Mouse (Mus musculus): ENCODE measurements around the gene Grhl3. TPM values are rescaled to one million over a fixed set of nuclear protein-coding genes. Genes with fewer than 3 reads are reported as not detected.

The Grhl3 gene
- polyA plus RNA-seq, 1 experiment = not detected

GRCm38 (mm10) chr4:135499831-135500230 is 73.6 kb downstream of the Grhl3 start:
- Histone ChIP-seq H3K4me1 (peaks cover 71% of the 10 kb centered on the region), H3K4me3 (replicated peaks) (no peak overlapping the region), H3K9me3 (peaks cover 13% of the 10 kb centered on the region), H3K36me3 (replicated peaks; ENCODE audit: low read length) (peaks cover 39% of the 10 kb centered on the region), H3K27me3 (replicated peaks) (no peaks in the 10 kb centered on the region)
- TF ChIP-seq GATA1 (IDR thresholded peaks at IDR 0.05; ENCODE audit: borderline replicate concordance, low read length) = no peak
- no peak for TF ChIP-seq FLI1 (IDR thresholded peaks at IDR 0.05; ENCODE audit: low read length)

- peaks cover 33% of the 10 kb centered on the region for H3K36me3 ChIP-seq (replicated peaks; ENCODE audit: low read length)
- no peaks in the 10 kb centered on the region for H3K27me3 ChIP-seq (replicated peaks)
- peaks cover 13% of the 10 kb centered on the region for H3K9me3 ChIP-seq
- TF ChIP-seq FLI1 (IDR thresholded peaks at IDR 0.05; ENCODE audit: low read length) (no peak), GATA1 (IDR thresholded peaks at IDR 0.05; ENCODE audit: borderline replicate concordance, low read length) (no peak)
- H3K4me1 ChIP-seq = peaks cover 78% of the 10 kb centered on the region
- peak overlapping the region; percentile 54 for H3K4me3 ChIP-seq (replicated peaks)
These were observed 75.3 kb downstream of the Grhl3 start for GRCm38 (mm10) chr4:135498136-135498535.

GRCm38 (mm10) chr4:135495810-135496209 is 77.6 kb downstream of the Grhl3 start:
- TF ChIP-seq GATA1 (IDR thresholded peaks at IDR 0.05; ENCODE audit: borderline replicate concordance, low read length) (no peak), FLI1 (IDR thresholded peaks at IDR 0.05; ENCODE audit: low read length) (no peak)
- Histone ChIP-seq H3K27me3 (replicated peaks) (no peaks in the 10 kb centered on the region), H3K4me3 (replicated peaks) (peak overlapping the region; percentile 28), H3K4me1 (peaks cover 88% of the 10 kb centered on the region), H3K9me3 (peaks cover 9% of the 10 kb centered on the region), H3K36me3 (replicated peaks; ENCODE audit: low read length) (peaks cover 49% of the 10 kb centered on the region)

GRCm38 (mm10) chr4:135495397-135495791 is 78.0 kb downstream of the Grhl3 start:
- peaks cover 5% of the 10 kb centered on the region for H3K9me3 ChIP-seq
- H3K36me3 ChIP-seq (replicated peaks; ENCODE audit: low read length) = peaks cover 49% of the 10 kb centered on the region
- peaks cover 87% of the 10 kb centered on the region for H3K4me1 ChIP-seq
- peak overlapping the region; percentile 99 for H3K4me3 ChIP-seq (replicated peaks)
- no peak for TF ChIP-seq FLI1 (IDR thresholded peaks at IDR 0.05; ENCODE audit: low read length)
- TF ChIP-seq GATA1 (IDR thresholded peaks at IDR 0.05; ENCODE audit: borderline replicate concordance, low read length) = no peak
- H3K27me3 ChIP-seq (replicated peaks) = no peaks in the 10 kb centered on the region

- H3K9me3 ChIP-seq = no peaks in the 10 kb centered on the region
- TF ChIP-seq GATA1 (IDR thresholded peaks at IDR 0.05; ENCODE audit: borderline replicate concordance, low read length) (no peak), FLI1 (IDR thresholded peaks at IDR 0.05; ENCODE audit: low read length) (no peak)
These were observed 78.7 kb downstream of the Grhl3 start, which contains the start of the genes Stpg1 and Nipal3 for GRCm38 (mm10) chr4:135494521-135495396. Gene Stpg1, plus strand, starts transcription at chr4:135494790. Gene Nipal3, minus strand, starts transcription at chr4:135495038.

GRCm38 (mm10) chr4:135493691-135494520 is 79.5 kb downstream of the Grhl3 start:
- TF ChIP-seq GATA1 (IDR thresholded peaks at IDR 0.05; ENCODE audit: borderline replicate concordance, low read length) (no peak), FLI1 (IDR thresholded peaks at IDR 0.05; ENCODE audit: low read length) (no peak)

More at GRCm38 (mm10) chr4:135494521-135495396, 78.7 kb downstream of the Grhl3 start, which contains the start of the genes Stpg1 and Nipal3:
- H3K4me1 ChIP-seq = peaks cover 81% of the 10 kb centered on the region
- peak within 1 kb of the TSS; percentile 99 for H3K4me3 ChIP-seq (replicated peaks)
- no peaks in the 10 kb centered on the region for H3K27me3 ChIP-seq (replicated peaks)
- peaks cover 49% of the 10 kb centered on the region for H3K36me3 ChIP-seq (replicated peaks; ENCODE audit: low read length)

GRCm38 (mm10) chr4:135493271-135493670 is 80.2 kb downstream of the Grhl3 start:
- Histone ChIP-seq H3K9me3 (no peaks in the 10 kb centered on the region), H3K4me3 (replicated peaks) (peak overlapping the region; percentile 99), H3K27me3 (replicated peaks) (no peaks in the 10 kb centered on the region), H3K4me1 (peaks cover 77% of the 10 kb centered on the region), H3K36me3 (replicated peaks; ENCODE audit: low read length) (peaks cover 60% of the 10 kb centered on the region)
- no peak for TF ChIP-seq GATA1 (IDR thresholded peaks at IDR 0.05; ENCODE audit: borderline replicate concordance, low read length)
- no peak for TF ChIP-seq FLI1 (IDR thresholded peaks at IDR 0.05; ENCODE audit: low read length)

More at GRCm38 (mm10) chr4:135493691-135494520, 79.5 kb downstream of the Grhl3 start:
- no peaks in the 10 kb centered on the region for H3K27me3 ChIP-seq (replicated peaks)
- no peaks in the 10 kb centered on the region for H3K9me3 ChIP-seq
- H3K4me1 ChIP-seq = peaks cover 77% of the 10 kb centered on the region
- peaks cover 58% of the 10 kb centered on the region for H3K36me3 ChIP-seq (replicated peaks; ENCODE audit: low read length)
- H3K4me3 ChIP-seq (replicated peaks) = peak overlapping the region; percentile 99

Other genes starting within 250 kb of the Grhl3 start
- 207 and 466 TPM in 2 replicates for gene Srrm1, start 220.3 kb downstream of the Grhl3 start, polyA plus RNA-seq (2012; ENCODE audit: insufficient read depth, low replicate concordance)
- gene Ncmap, start 175.4 kb downstream of the Grhl3 start, polyA plus RNA-seq (2012; ENCODE audit: insufficient read depth, low replicate concordance) = 2.2 TPM in 1 of 2 replicates, not detected in the other
- gene Rcan3, start 139.8 kb downstream of the Grhl3 start, polyA plus RNA-seq (2012; ENCODE audit: insufficient read depth, low replicate concordance) = 1.6 and 17.7 TPM in 2 replicates
- 3.6 and 4.5 TPM in 2 replicates for gene Stpg1, start 78.8 kb downstream of the Grhl3 start, polyA plus RNA-seq (2012; ENCODE audit: insufficient read depth, low replicate concordance)
- 50.7 and 286 TPM in 2 replicates for gene Nipal3, start 78.6 kb downstream of the Grhl3 start, polyA plus RNA-seq (2012; ENCODE audit: insufficient read depth, low replicate concordance)
- not detected in 2 replicates for gene Ifnlr1, start 112.7 kb upstream of the Grhl3 start, polyA plus RNA-seq (2012; ENCODE audit: insufficient read depth, low replicate concordance)
- not detected in 2 replicates for gene Il22ra1, start 154.5 kb upstream of the Grhl3 start, polyA plus RNA-seq (2012; ENCODE audit: insufficient read depth, low replicate concordance)
- not detected in 2 replicates for gene Myom3, start 186.1 kb upstream of the Grhl3 start, polyA plus RNA-seq (2012; ENCODE audit: insufficient read depth, low replicate concordance)

Measured in megakaryocyte, embryonic 14.5 days (primary cell).